Mouse (Mus musculus) left cerebral cortex, postnatal 25 days (tissue): ENCODE data around the gene Mrgprb3. TPM values are rescaled to one million over a fixed set of nuclear protein-coding genes. Genes with fewer than 3 reads are reported as not detected.

Experiments
- DNase-seq, 2 experiments: peaks; one replicate each; pipeline ENCODE4 v3.0.0; 2022; ENCODE audit warnings: low spot score in 2 of 2, mixed read lengths in 1 of 2
- intact Hi-C: fragments of 180-260 bp; cut with DNase I; formaldehyde crosslinking; loops from one replicate; pipeline ENCODE4 v1.15.1; 2025
- total RNA-seq, 2 experiments: library from RNA; stranded (reverse); gene quantifications; 2 replicates each; pipeline ENCODE4 v1.2.3; 2021

The Mrgprb3 gene
- not detected for total RNA-seq

DNA sequence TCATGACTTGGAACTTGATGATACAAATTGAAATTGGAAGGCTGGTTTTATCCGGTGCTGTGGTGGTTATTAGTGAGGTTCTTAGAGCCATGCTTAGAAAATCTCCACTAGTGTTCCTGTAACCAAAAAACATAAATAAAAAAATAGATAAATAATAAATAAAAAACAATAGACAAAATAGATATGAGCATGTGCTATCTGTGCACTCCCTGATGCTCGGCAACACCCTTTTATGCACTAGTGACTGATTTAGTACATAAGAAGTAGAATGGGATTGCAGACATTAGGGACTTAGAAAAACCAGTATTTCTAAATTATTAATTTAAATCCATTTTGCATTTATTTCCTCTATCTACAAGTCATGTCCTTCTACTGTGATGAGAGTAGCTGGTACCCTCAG lies at the start of gene Mrgprb3:
Mrgprb3 (minus strand) TSS at position 101 of the 400 bp plus-strand sequence.
- intact Hi-C loops, result no loop called here
- DNase-seq, result no peak

Other genes starting within 250 kb of the Mrgprb3 start
- not detected for gene Mrgprb1, start 187.5 kb downstream of the Mrgprb3 start, total RNA-seq
- gene Mrgprx2, start 144.5 kb downstream of the Mrgprb3 start, total RNA-seq, result not detected
- gene Mrgprb2, start 85.7 kb downstream of the Mrgprb3 start, total RNA-seq, result not detected
- gene Zdhhc13, start 145.2 kb upstream of the Mrgprb3 start, total RNA-seq, result 10 to 100 TPM; 25.9 to 31.0 TPM
- not detected for gene Csrp3, start 204.2 kb upstream of the Mrgprb3 start, total RNA-seq
- gene E2f8, start 237.8 kb upstream of the Mrgprb3 start, total RNA-seq, result under 1 TPM; 0.50 to 0.57 TPM